Mouse (Mus musculus) kidney, adult 8-10 months (tissue): Measurements from ENCODE around the gene Tnfsf9.
"Not testable (repeated sequence)": the region's sequence is repeated elsewhere in the genome, so short reads cannot be mapped to it uniquely, and the experiment has no call there.

ENCODE experiments used
- DNase-seq, 2 experiments: peaks; one replicate each; pipeline ENCODE4 v3.0.0; 2022

The Tnfsf9 gene

DNA sequence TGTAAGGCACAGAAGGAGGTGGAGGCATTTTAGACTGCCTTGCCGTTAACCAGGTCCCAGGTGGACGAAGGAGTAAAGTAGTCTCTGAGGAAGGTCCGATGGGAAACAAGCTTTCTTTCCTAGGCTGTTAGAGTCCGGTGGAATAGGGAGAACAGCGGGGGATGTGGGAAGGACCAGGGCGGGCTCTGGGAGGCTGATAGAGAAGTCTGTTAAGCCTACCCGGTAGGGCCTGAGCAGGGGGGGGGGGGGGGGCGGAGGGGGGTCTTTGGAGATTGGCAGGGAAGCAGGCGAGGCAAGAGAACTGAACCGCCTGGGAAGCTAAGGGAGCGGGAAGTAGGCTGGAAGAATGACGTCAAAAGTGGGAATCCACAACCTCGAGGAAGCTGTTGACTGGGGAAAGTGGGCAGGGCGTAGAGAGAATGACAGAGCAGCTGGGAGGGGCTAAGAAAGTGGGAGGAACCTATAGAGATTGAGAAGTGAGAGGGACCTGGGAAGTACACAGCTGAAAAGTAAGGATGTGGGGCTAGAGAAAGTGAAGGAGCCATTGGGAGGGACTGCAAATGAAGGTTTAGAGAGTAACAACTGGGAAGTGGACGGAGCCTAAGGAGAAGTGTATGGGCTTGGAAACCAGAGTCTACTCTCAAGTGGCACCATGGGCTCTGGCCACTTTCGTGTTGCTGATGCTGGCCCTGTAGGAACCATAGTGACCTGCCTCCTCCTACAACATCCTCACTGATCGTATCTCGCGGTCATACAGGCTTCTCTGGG lies 9.1 kb upstream of the Tnfsf9 start:
- DNase-seq, result peak; percentile 54 to 61

DNA sequence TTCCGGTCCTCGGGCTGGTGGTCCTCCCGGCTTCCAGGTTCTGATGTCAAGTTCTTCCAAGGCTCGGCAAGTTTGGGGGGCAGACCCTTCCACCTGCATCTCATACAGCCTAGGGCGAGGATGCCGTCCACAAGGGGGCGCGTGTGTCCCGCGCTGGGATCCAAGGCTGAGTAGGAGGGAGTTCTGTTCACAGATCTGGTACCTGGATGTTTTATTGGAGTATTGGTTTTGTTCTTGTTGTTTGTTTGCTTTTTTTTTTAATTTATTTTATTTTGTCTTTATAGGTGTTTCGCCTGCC lies 8.6 kb upstream of the Tnfsf9 start:
- peak; percentile 57 to 83 for DNase-seq

DNA sequence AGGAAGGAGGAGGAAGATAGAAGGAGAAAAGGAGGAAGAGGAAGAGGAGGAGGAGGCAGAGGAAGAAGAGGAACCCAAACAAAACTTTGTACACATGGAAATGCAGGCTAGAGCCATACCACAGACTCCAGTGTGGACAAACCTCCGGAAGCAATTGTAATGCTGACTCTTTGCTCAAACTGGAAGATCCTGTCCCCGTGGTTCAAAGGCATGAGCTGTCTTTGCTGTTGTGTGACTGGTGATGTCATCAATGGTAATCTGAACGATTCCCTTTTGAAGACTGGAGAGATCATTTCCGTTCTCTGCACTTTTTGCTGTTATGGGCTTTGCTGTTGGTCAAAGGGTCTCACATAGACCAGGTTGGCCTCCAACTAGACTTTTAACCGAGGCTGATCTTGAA lies 6.8 kb upstream of the Tnfsf9 start:
- no peak for DNase-seq

DNA sequence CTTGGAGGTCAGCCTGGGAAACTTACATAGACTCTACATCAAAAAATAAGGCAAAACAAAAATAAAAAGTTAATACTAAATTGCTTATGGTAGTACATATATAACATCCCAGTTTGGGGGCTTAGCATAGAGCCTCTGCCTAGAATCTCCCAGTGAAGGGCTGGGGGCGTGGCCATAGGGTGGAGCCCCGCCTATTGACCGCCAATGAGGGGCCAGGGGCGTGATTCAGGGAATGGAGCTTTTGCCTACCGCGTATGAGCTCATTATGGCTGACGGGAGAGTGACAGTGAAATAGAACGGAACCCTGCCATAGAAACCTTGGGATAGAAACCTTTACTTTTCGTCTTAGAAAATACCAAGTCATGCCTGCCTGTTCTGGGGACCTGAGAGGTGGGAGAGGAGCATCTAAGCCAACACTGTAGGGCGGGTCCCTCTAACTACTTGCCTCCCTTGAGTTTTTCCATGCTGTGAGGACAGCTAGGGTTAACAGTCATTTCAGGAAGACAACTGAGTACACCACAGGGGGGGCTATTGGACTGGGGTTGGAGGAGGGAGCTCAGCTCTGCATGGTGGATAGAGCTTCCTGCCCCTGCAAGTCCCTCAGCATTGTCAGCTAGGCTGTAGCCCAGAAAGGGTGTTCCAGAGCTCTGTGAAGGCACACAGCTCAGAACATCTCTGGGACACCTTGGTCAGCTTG lies 5.3 kb upstream of the Tnfsf9 start:
- no peak for DNase-seq

DNA sequence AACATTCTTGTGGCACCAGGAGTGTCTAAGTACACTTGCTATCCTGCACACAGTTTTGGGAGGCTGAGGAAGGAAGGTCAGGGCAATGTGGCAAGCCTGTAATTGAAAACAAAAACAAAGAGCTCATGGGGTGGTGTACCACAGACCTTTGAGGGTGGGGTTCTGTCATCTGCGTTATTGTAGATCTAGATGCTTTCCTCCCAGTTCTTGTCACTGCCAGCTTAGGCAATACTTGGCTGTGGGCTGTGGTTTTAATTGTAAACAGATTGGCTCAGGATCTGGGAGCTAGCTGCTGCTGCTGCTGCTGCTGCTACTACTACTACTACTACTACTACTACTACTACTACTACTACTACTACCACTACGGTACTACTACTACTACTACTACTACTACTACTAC lies 2.8 kb upstream of the Tnfsf9 start:
- no peak for DNase-seq

DNA sequence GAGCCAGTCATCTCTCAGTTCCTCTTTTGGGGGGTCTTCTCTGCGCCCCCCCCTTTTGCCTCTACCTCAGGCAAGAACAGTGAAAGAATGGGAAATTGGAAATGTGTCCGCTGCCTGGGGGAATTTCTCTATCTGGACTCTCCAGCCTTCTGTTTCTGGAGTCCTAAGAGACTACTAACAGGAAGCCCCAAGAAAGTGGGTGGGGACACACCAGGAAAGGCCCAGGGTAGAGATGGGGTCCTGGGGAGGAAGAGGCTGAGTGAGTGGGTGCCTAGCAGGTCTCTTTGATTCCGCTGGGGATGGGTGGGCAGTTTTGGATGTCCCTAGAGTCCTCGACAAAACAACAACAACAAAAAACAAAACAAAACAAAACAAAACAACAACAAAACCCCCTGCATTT lies 629 bp upstream of the Tnfsf9 start:
- no peak for DNase-seq

DNA sequence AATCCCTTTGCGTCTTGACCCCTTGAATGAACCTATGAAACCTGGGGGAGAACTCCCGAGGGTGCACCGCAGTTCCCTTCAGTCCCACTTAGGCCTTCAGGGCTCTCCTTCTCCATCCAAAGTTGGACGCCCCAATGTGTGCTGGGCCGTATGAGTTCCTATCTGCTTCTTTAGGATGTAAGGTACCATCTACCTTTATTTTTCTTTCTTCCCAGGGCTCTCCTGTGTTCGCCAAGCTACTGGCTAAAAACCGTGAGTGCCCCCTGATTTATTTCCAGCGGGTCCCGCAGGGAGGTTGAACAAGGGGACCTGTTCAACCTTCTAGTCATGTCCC lies 877 bp downstream of the Tnfsf9 start:
- DNase-seq, result no peak

DNA sequence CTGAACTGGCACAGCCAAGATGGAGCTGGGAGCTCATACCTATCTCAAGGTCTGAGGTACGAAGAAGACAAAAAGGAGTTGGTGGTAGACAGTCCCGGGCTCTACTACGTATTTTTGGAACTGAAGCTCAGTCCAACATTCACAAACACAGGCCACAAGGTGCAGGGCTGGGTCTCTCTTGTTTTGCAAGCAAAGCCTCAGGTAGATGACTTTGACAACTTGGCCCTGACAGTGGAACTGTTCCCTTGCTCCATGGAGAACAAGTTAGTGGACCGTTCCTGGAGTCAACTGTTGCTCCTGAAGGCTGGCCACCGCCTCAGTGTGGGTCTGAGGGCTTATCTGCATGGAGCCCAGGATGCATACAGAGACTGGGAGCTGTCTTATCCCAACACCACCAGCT lies 1.9 kb downstream of the Tnfsf9 start:
- no peak for DNase-seq

DNA sequence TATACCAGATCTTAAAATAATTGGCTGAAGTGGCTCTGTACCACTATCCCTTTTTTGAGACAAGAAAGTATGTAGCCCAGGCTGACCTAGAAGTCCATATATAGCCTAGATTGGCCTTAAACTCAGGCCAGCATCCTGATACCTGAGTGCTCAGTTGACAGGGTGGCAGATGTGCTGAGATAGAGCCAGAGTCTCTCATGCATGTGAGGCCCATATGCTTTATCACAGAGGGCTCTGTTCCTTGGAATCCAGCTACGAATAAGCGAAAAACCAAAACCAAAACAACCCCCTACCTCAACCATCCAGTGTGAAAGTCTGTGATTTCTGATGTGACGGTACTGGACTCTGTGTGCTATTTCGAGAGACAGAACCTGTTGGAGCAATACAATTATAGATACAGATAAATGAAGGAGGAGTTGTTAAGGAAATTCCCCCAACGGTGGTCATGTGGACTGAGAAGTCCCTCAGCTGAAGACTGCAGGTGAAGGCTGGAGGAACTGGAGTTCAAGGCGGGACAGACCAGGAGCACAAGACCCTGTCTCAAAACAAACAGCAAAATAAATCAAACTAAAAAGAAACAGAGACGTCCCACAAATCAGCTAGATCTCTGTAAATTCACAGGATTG lies 3.0 kb downstream of the Tnfsf9 start:
- no peak for DNase-seq

DNA sequence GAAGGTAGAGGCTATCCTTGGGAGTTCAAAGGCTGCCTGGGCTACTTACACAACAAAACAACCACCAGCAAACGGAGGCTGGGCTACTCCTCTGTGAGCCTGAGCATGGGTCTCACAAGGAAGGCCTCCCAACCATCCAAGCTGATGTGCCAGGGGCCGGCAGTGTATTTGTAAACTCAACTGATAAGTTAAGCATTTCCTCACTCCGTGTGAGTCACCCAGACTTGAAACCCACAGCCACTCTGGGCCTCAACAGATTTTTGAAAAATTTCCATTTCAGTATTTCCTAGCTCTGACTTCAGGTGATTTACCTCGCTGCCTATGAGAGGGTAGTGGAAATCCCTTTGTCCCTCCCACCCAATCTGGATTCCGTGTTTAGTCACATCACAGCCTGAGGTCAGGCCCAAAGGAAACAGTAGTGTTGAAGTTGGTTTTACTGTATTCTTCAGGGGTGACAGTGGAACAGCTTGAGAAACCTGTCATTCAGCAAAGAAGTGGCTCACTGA lies 3.6 kb downstream of the Tnfsf9 start:
- no peak for DNase-seq

DNA sequence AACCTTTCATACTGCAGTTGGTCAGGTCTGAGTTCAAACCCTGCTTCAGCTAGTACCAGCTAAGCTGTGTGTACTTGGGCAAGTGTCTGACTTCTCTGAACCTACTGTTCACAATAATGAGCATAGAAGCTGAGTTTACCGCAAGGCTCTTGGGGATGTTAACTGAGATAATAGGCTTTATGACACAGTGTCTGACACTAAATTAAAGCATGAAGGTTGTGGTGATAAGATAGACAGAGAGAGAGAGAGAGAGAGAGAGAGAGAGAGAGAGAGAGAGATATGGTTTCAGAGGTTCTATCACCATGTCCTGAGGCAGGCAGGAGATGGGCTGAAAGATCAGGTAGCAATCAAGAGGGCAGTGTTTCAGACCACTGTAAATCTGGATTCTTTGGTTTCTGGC lies 4.9 kb downstream of the Tnfsf9 start:
- no peak for DNase-seq

DNA sequence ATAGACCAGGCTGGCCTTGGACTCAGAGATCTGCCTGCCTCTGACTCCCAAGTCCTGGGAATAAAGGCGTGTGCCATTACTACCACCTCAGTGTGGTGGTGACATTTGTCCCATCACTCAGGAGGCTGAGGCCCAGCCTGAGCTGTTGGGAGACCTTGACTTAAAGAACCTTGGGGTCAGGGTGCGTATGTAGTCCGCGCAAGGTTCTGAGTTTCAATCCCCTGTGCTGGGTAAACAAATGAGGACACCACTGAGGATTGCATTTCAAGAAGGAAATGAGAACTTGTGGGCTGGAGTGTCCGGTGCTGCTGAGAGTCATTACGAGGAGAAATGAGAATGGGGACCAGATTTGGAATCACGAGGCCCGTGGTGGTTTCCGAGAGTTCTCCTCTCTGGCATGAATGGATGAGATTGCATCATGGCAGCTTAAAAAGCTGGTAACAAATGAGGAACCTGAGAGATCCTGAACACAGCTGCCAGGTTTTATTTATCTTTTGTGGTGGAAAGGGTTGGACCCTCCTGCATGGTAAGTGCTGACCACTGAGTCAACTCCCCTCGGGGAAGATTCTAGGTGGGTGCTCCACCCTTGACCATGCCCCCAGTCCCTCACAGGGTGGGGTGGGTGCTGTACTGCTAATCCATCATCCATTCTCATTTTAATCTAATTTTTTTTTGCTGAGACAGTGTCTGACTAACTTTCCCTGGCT lies 7.8 kb downstream of the Tnfsf9 start:
- no peak for DNase-seq

DNA sequence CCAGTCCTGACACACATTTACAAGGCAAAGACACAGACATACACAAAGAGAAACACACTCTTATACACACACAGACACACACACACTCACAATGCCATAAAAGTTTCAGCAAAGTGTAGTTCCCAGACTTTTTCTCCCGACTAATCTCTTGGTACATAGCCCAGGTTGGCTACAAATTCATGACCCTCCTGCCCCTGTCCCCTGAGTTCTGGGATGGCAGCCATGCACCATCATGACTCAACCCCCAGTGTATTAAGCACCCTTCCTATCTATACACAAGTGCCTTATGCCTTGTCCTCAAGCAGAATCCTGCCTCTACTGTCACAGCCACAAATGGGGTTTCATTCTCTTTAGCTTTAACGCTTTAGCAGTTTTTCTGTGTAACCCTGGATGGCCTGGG lies 11.7 kb downstream of the Tnfsf9 start:
- no peak for DNase-seq

DNA sequence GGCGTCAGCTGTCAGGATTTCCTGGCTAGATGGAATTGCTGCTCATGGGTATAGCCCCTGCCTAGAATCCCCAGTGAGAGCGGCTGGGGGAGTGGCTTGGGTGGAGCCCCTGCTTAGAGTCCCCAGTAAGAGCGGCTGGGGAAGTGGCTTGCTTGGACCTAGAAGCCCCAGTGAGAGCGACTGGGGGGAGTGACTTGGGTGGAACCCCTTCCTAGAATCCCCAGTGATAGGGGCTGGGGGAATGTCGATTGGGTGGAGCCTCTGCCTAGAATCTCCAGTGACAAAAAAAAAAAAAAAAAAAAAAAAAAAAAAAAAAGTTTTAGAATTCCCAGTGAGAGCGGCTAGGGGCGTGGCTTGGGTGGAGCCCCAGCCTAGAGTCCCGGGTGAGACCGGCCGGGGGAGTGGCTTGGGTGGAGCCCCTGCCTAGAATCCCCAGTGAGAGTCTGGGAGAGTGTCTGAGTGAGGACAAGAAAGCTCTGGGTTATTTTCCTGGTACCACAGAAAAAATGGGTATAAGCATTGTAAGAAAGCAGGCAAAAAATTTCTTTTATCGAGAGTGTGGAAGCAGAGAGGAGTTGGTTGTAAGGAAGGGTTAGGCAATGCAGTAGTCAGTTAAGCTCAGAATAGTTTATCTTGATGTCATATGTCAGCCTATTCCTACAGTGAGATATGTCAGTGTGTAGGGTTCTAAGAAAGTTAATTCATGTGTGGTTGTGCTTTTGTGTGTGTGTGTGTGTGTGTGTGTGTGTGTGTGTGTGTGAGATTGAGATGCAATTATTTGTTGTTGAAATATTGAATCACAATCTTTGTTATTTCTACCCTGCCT lies 13.6 kb downstream of the Tnfsf9 start:
- DNase-seq, result no peak

DNA sequence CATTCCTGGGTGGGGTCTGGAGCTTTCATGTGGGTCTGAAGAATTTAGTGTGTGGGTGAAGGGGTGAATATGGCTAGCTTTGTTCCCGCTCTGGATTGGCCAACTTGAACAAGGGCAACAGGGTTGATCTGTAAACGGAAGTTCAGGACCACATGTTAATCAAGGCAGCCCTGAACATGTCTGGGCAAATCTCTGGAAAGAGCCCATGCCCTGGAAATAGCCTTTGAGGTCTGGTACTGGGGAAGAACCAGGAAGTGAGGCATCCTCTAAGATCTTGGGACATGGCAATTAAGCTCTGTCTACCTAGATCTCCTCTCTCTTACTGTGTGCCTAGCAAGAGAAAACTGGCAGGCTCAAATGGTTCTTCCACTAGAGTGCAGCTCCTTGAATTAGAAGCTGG lies 16.7 kb downstream of the Tnfsf9 start:
- no peak for DNase-seq

DNA sequence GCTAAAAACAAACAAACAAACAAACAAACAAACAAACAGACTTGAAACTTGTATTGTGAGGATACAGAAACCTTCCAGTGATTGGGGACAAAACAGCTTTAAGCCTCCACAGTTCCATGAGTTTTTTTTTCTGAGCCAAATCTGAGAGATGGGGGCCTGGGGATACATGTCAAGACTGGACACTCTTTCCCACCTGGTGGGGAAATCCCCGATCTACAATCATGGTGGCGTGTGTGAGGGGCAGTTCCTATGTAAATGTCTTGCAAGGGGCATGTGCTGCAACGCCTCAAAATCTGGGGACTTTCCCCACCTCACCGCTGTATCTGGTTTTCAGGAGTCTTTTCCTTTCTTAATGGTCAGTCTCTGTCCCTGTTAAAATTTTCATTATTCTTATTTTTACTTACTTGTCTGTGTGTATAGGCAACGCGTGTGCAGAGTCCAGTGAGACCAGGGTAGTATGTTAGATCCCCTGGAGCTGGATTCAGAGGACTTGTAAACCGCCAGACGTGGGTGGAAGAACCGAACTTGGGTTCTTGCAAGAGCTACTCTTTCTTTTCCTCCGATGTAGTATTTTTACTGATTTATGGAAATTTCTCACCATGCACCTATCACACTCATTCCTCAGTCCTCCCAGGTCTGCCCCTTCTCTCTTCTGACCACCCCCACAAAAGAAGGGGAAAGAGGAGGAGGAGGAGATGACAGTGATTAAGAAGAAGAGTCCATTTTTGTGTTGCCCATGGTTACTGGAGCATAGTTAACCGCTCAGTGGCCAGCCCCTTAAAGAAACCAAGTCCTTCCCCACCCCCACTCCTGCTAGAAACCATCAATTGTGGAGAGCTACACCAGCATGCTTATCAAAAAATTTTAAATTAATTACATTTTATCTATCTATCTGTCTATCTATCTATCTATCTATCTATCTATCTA lies 18.3 kb downstream of the Tnfsf9 start:
- no peak for DNase-seq

DNA sequence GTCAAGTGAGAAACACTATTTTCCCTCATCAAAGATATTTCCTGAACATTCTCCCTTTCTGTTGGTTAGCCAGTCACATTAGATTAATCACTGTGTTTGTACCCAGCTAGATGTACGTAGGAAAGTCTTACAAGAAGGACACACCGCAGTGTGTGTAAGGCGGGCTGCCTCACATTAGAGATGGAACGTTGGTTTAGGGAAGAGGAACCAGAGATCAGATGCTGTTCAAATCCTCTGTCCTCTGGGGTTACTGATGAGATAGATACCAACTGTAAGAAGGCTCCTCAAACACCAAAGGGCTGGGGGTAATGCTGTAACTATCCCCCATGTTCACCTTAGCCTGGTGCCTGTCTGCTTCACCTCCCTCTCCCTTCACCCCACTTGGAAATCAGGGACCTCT lies 19.7 kb downstream of the Tnfsf9 start:
- DNase-seq, result no peak

DNA sequence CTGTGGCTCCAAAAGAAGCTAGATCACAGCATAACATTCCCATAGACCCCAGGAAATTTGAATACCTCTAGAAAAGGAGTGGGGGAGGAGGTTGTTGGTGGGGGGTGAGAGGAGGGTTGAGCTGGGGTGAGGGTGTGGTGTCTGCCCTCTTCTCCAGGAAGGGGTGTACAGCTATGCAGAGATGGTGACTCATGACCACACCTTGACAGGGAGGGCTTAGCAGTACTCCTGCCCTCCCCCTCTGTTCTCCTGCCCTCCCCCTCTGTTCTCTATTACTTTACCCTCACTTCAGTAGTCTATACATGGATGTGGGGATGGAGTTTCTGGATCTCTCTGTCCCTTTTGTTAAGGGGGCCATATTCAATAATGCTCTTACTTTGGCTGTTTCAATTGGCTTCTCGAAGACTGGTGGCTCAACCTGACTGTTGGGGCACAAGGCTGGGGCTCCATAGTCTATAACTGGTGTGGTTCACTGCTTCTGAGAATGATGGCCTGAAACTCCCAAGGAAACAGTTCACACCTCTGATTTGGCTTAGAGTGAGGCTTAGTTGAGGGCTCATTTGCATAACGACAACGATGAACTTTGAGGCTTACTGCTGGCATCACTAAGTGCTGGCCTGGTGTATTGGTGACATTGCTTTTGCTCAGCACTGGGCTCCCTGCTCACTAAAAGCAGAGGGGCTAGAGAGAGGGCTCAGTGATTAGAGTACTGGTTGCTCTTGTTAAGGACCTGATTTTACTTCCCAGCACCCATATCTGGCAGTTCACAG lies 20.9 kb downstream of the Tnfsf9 start:
- DNase-seq, result no peak

DNA sequence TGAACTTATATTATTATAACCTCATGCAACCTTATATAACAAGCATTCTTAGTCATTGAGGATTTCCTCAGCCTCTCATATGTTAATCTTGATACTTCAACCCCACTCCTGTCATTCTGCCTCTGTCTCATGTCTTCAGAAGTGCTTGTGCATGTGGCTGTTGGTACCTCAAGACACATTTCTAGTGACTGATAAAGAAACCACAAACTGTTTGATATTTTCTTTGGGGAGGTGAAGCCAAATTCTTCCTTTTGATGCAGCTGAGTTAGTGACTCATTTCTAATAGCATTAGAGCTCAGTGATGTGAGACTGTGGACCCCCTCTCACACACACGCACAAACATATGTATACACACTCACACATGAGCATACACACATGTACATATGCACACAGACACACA lies 26.7 kb downstream of the Tnfsf9 start:
- DNase-seq, result no peak

DNA sequence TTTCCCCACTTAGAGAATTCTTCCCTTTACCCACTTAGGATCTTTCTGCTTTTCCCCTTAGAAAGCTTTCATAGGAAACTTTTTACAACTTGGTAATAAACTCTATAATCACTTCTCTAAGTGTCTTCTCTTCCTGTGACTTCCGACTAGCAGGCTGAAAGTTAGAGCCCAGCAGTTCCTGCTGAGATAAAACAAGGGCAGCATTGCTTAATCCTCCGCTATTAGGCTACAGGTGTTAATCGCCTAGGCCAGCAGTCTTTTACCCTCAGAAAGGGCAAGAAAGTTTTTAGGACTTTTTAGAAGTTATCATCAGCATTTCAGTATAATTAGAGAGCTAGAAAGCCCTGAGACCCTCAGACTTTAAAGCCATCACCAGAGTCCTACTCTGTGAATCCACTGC lies 28.9 kb downstream of the Tnfsf9 start:
- DNase-seq, result not testable (repeated sequence)

DNA sequence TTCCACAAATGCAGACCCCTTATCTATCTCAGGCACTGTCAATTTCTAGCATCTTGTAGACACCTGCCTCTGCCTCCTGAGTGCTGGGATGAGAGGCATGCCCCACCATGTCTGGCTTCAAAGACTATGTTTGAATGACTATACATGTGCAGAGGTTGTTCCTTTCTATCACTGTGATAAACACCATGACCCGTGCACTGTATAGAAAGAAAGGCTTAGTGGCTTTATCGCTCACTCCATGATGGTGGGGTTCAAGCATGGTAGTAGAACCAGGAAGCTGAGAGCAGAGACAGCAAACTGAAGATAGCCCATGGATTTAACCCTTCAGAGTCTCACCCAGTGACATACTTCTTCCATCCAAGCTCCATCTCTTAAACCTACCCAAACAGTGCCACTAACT lies 29.6 kb downstream of the Tnfsf9 start:
- DNase-seq, result no peak
